Mouse (Mus musculus): ENCODE results near the gene Gm48552. TPM values are rescaled to one million over a fixed set of nuclear protein-coding genes. Genes with fewer than 3 reads are reported as not detected.

Gm48552 gene
- polyA plus RNA-seq, 1 experiment from 2014 or later = 0.78 TPM

DNA sequence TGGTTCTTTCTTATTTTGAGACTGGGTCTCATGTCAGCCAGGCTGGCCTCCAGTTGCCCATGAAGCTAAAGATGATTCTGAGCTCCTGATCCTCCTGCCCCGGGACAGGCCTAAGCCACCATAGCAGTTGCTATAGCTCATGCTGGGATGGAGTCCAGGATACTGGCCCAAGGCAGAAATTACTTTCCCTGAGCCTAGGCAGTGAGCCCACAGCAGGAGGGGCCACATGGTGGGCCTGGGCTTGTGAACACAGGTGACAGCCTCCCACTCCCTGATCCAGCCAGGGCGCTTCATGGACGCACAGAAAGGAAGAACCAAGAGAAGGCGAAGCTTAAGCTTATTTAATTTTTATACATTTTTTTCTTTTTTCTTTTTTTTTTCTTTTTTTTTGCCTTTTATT, 7.1 kb downstream of the Gm48552 start:
- WGBS = 85% methylated on average over 4 of the region's 4 CpGs
- H3K4me1 ChIP-seq = peaks cover 54% of the 10 kb centered on the region
- H3K27me3 ChIP-seq (ENCODE audit: poor library complexity, severe bottlenecking) = peaks cover 48% of the 10 kb centered on the region
- no peak overlapping the region for H3K4me3 ChIP-seq
- no peak for DNase-seq (ENCODE audit: extremely low spot score, low spot score)
- no peaks in the 10 kb centered on the region for H3K9me3 ChIP-seq
- no peak overlapping the region for H3K27ac ChIP-seq
- peaks cover 13% of the 10 kb centered on the region for H3K36me3 ChIP-seq (replicated peaks)

GRCm38 (mm10) chr10:81396749-81397148, 7.9 kb downstream of the Gm48552 start:
- no peaks in the 10 kb centered on the region for H3K9me3 ChIP-seq
- H3K4me1 ChIP-seq = peaks cover 63% of the 10 kb centered on the region
- H3K27me3 ChIP-seq (ENCODE audit: poor library complexity, severe bottlenecking) = peaks cover 56% of the 10 kb centered on the region
- peak overlapping the region; percentile 44; the same call in 1 of the 2 replicates for H3K27ac ChIP-seq
- WGBS = 63% methylated on average over 5 of the region's 5 CpGs
- no peak for DNase-seq (ENCODE audit: extremely low spot score, low spot score)
- H3K36me3 ChIP-seq (replicated peaks) = peaks cover 10% of the 10 kb centered on the region
- H3K4me3 ChIP-seq = no peak overlapping the region

- no peak for DNase-seq (ENCODE audit: extremely low spot score, low spot score)
- Histone ChIP-seq H3K4me1 (peaks cover 69% of the 10 kb centered on the region), H3K27ac (0 out of 2 replicates have a peak overlapping the region, but pooled peaks have one; percentile 86), H3K27me3 (ENCODE audit: poor library complexity, severe bottlenecking) (peaks cover 70% of the 10 kb centered on the region), H3K4me3 (no peak overlapping the region), H3K36me3 (replicated peaks) (peaks cover 10% of the 10 kb centered on the region), H3K9me3 (no peaks in the 10 kb centered on the region)
- WGBS = 74% methylated on average over 5 of the region's 5 CpGs
Measured at GRCm38 (mm10) chr10:81399296-81399695, 10.5 kb downstream of the Gm48552 start.

- Histone ChIP-seq H3K4me1 (peaks cover 74% of the 10 kb centered on the region), H3K27me3 (ENCODE audit: poor library complexity, severe bottlenecking) (peaks cover 74% of the 10 kb centered on the region), H3K27ac (peak overlapping the region; percentile 86)
Measured at GRCm38 (mm10) chr10:81399798-81400308, 11.0 kb downstream of the Gm48552 start.

GRCm38 (mm10) chr10:81400371-81401204, 11.8 kb downstream of the Gm48552 start:
- Histone ChIP-seq H3K27ac (peak overlapping the region; percentile 86), H3K4me3 (peak overlapping the region; percentile 44; the same call in 1 of the 2 replicates), H3K9me3 (no peaks in the 10 kb centered on the region), H3K4me1 (peaks cover 73% of the 10 kb centered on the region), H3K27me3 (ENCODE audit: poor library complexity, severe bottlenecking) (peaks cover 81% of the 10 kb centered on the region), H3K36me3 (replicated peaks) (peaks cover 13% of the 10 kb centered on the region)
- WGBS = 43% methylated on average over 22 of the region's 22 CpGs
- no peak for DNase-seq (ENCODE audit: extremely low spot score, low spot score)

More at GRCm38 (mm10) chr10:81399798-81400308, 11.0 kb downstream of the Gm48552 start:
- WGBS = 73% methylated on average over 18 of the region's 18 CpGs
- no peak for DNase-seq (ENCODE audit: extremely low spot score, low spot score)
- H3K4me3 ChIP-seq = peak overlapping the region; percentile 44; the same call in 1 of the 2 replicates
- peaks cover 11% of the 10 kb centered on the region for H3K36me3 ChIP-seq (replicated peaks)
- H3K9me3 ChIP-seq = no peaks in the 10 kb centered on the region

DNA sequence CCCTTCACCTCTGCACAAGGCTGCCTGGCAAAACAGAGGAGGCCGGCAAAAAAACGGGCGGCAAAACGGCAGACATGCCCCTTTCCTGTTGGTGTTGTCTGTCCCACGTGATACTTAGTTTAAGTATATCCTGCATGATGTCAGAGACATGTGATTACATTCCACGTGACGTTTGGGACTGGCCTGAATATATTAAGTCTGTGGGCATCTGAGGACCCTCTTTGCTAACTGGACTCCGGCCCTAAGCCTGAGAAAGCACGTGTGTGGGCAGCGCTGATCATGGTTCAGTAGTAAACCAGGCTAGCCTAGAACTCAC, 12.4 kb downstream of the Gm48552 start:
- 34% methylated on average over 10 of the region's 10 CpGs for WGBS
- Histone ChIP-seq H3K27me3 (ENCODE audit: poor library complexity, severe bottlenecking) (peaks cover 87% of the 10 kb centered on the region), H3K36me3 (replicated peaks) (peaks cover 17% of the 10 kb centered on the region), H3K4me1 (peaks cover 78% of the 10 kb centered on the region), H3K9me3 (no peaks in the 10 kb centered on the region), H3K4me3 (peak overlapping the region; percentile 44; the same call in 1 of the 2 replicates), H3K27ac (peak overlapping the region; percentile 86)
- DNase-seq (ENCODE audit: extremely low spot score, low spot score) = no peak

DNA sequence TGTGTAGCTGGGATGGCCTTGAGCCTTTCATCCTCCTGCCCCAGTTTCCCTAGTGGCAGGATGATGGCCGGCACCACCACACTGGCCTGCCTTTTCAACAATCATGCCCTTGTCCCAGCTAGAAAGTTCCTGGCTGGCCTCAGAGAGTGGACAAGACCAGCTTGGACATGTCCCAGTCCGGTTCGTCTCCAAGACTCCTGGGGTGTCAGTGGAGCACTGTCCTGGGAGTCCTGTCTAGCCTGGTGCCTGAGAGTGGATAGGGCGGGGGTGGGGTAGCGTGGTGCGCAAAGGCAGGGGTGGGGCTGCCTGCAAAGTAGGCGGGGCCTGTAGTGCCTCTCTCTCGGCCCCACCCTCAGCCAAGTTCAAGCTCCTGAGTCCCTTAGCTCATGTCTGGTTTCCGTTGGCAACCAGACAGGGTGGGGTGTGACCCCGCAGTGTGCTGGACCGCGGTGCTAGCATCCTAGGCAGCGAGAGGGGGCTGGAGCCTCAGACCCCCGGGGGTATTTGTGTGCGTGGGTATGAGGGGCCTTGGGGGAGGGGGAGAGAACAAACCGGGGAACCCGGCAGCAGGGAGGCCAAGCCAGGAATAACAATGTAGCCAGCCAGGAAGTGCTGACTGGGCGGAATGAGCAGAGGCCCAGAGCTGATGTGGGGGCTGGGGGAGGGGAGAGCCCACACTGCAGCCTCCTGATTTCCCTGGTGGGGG, 12.9 kb downstream of the Gm48552 start:
- peak overlapping the region; percentile 44 for H3K4me3 ChIP-seq
- peaks cover 78% of the 10 kb centered on the region for H3K4me1 ChIP-seq
- WGBS = 5% methylated on average over 18 of the region's 18 CpGs
- H3K27ac ChIP-seq = peak overlapping the region; percentile 86
- no peaks in the 10 kb centered on the region for H3K9me3 ChIP-seq
- peaks cover 17% of the 10 kb centered on the region for H3K36me3 ChIP-seq (replicated peaks)
- H3K27me3 ChIP-seq (ENCODE audit: poor library complexity, severe bottlenecking) = peaks cover 91% of the 10 kb centered on the region
- peak; percentile 77 for DNase-seq (ENCODE audit: extremely low spot score, low spot score)

DNA sequence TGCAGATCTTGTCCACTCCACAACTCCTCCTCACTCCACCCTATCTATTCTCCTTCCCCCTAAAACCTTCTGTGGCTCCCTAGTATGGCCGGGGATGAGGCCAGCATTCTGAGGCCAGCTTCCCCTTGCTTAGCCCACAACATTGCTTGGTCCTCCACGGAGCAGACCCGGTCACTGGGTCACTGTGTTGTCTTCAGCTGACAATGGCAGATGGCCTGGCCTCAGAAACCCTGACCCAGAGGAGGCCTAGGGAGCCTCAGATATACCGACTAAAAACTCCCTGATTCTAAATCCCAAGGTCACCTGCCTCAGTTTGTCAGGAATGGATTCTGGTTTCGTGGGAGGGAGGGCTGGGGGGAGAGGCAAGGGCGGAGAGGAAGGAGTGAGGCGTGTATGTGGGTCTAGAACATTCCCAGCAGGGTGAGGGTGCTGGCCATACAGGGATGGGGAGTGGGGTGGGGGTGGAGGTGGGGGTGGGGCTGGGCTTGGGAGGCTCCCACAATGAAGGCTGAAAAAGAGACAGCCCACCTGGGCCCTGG, 13.5 kb downstream of the Gm48552 start:
- Histone ChIP-seq H3K36me3 (replicated peaks) (peaks cover 17% of the 10 kb centered on the region), H3K4me1 (peaks cover 78% of the 10 kb centered on the region), H3K9me3 (no peaks in the 10 kb centered on the region), H3K27ac (peak overlapping the region; percentile 86), H3K27me3 (ENCODE audit: poor library complexity, severe bottlenecking) (peaks cover 91% of the 10 kb centered on the region), H3K4me3 (peak overlapping the region; percentile 44)
- 18% methylated on average over 7 of the region's 7 CpGs for WGBS
- DNase-seq (ENCODE audit: extremely low spot score, low spot score) = no peak

DNA sequence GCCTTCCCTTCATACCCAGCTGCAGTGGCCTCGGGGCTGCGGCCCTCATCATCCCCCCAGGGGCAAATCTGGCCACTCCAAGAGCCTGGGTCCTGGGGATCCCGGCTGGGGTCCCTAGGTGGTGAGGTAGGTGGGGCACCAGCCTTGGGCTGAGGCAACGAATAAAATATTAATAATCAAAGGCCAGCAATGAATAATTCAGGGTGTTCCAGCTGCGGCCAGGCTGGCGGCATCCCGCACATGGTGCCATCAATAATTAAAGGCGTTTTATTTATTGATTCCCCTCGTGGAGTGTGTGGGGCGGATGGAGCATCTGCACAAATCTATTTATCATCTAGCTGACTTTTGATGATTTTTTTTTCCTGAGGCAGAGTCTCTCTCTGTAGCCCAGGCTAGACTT, 14.7 kb downstream of the Gm48552 start:
- Histone ChIP-seq H3K4me3 (peak overlapping the region; percentile 20; the same call in 1 of the 2 replicates), H3K36me3 (replicated peaks) (peaks cover 17% of the 10 kb centered on the region), H3K9me3 (no peaks in the 10 kb centered on the region), H3K4me1 (peaks cover 89% of the 10 kb centered on the region), H3K27ac (peak overlapping the region; percentile 86), H3K27me3 (ENCODE audit: poor library complexity, severe bottlenecking) (peaks cover 95% of the 10 kb centered on the region)
- 56% methylated on average over 10 of the region's 10 CpGs for WGBS
- no peak for DNase-seq (ENCODE audit: extremely low spot score, low spot score)

GRCm38 (mm10) chr10:81404082-81404481, 15.3 kb downstream of the Gm48552 start:
- H3K36me3 ChIP-seq (replicated peaks) = peaks cover 17% of the 10 kb centered on the region
- H3K27me3 ChIP-seq (ENCODE audit: poor library complexity, severe bottlenecking) = peaks cover 100% of the 10 kb centered on the region
- no peak overlapping the region for H3K4me3 ChIP-seq
- WGBS = 10% methylated on average over 9 of the region's 9 CpGs
- no peak overlapping the region for H3K27ac ChIP-seq
- peaks cover 95% of the 10 kb centered on the region for H3K4me1 ChIP-seq
- no peak for DNase-seq (ENCODE audit: extremely low spot score, low spot score)
- no peaks in the 10 kb centered on the region for H3K9me3 ChIP-seq

- Histone ChIP-seq H3K4me1 (peaks cover 95% of the 10 kb centered on the region), H3K9me3 (no peaks in the 10 kb centered on the region), H3K27me3 (ENCODE audit: poor library complexity, severe bottlenecking) (peaks cover 97% of the 10 kb centered on the region), H3K36me3 (replicated peaks) (peaks cover 16% of the 10 kb centered on the region), H3K4me3 (no peak overlapping the region), H3K27ac (peak overlapping the region; percentile 45)
- WGBS = 57% methylated on average over 18 of the region's 18 CpGs
- DNase-seq (ENCODE audit: extremely low spot score, low spot score) = no peak
Measured at GRCm38 (mm10) chr10:81404720-81405119, 15.9 kb downstream of the Gm48552 start.

- no peak overlapping the region for H3K4me3 ChIP-seq
- 40% methylated on average over 13 of the region's 13 CpGs for WGBS
- peaks cover 87% of the 10 kb centered on the region for H3K27me3 ChIP-seq (ENCODE audit: poor library complexity, severe bottlenecking)
- DNase-seq (ENCODE audit: extremely low spot score, low spot score) = no peak
- H3K4me1 ChIP-seq = peaks cover 95% of the 10 kb centered on the region
- H3K36me3 ChIP-seq (replicated peaks) = peaks cover 7% of the 10 kb centered on the region; the same call in 1 of the 2 replicates
- peak overlapping the region; percentile 16; the same call in 1 of the 2 replicates for H3K27ac ChIP-seq
- no peaks in the 10 kb centered on the region for H3K9me3 ChIP-seq
Measured at GRCm38 (mm10) chr10:81405588-81406201, 16.9 kb downstream of the Gm48552 start.

All from forebrain, embryonic 10.5 days (tissue).